Mouse (Mus musculus) liver, adult 2 months (tissue): ENCODE measurements around the gene Fyb2. TPM values are rescaled to one million over a fixed set of nuclear protein-coding genes. Genes with fewer than 3 reads are reported as not detected.
A peak's percentile ranks its signal among the peaks of the same experiment; 100 is the strongest.
"Not testable (repeated sequence)": the region's sequence is repeated elsewhere in the genome, so short reads cannot be mapped to it uniquely, and the experiment has no call there.

Source experiments
- DNase-seq: peaks from one replicate; pipeline ENCODE4 v3.0.0-alpha.2; 2011; ENCODE audit warnings: low read depth, low spot score; ENCODE audit errors: extremely low read depth
- H3K27ac ChIP-seq: fragments of 200-500 bp; replicated peaks from 2 replicates; pipeline ENCODE4 v1.5.1; 2012; ENCODE audit warnings: low read depth, mild to moderate bottlenecking, control low read depth, inconsistent platforms, low read length; ENCODE audit not compliant: insufficient read depth
- H3K27me3 ChIP-seq: fragments of 200-500 bp; 2 replicates; pipeline ENCODE4 v1.6.1; 2012; ENCODE audit warnings: mild to moderate bottlenecking, moderate library complexity, low read length, inconsistent platforms; ENCODE audit not compliant: control insufficient read depth, insufficient read depth
- H3K36me3 ChIP-seq: fragments of 200-500 bp; 2 replicates; pipeline ENCODE4 v1.6.1; 2012; ENCODE audit warnings: low read length, inconsistent platforms; ENCODE audit not compliant: control insufficient read depth, insufficient read depth
- H3K4me1 ChIP-seq: fragments of 200-500 bp; 2 replicates; pipeline ENCODE4 v1.6.1; 2011; ENCODE audit warnings: low read length; ENCODE audit not compliant: control insufficient read depth, insufficient read depth
- H3K4me3 ChIP-seq: fragments of 200-500 bp; 2 replicates; pipeline ENCODE4 v1.5.1; 2011; ENCODE audit warnings: low read depth, mild to moderate bottlenecking, control low read depth, low read length, moderate library complexity; ENCODE audit not compliant: insufficient read depth
- H3K79me2 ChIP-seq: fragments of 200-500 bp; 2 replicates; pipeline ENCODE4 v1.6.1; 2012; ENCODE audit warnings: inconsistent platforms, mild to moderate bottlenecking, low read length, moderate library complexity; ENCODE audit not compliant: control insufficient read depth, insufficient read depth
- H3K9ac ChIP-seq: fragments of 200-500 bp; 2 replicates; pipeline ENCODE4 v1.6.1; 2012; ENCODE audit warnings: low read depth, mild to moderate bottlenecking, control low read depth, inconsistent platforms, low read length
- CTCF ChIP-seq: fragments of 200-500 bp; IDR thresholded peaks from 2 replicates; pipeline ENCODE4 v1.5.1; 2011; ENCODE audit warnings: low read depth, low read length, control low read depth
- POLR2A ChIP-seq: fragments of 200-500 bp; IDR thresholded peaks from 2 replicates; pipeline ENCODE4 v1.6.1; 2011; ENCODE audit warnings: low read length, control low read depth; ENCODE audit not compliant: insufficient read depth; ENCODE audit errors: extremely low read depth
- WGBS: fragments of 180-500 bp; shearing (Covaris S2); methylation state at CpG from one replicate; pipeline ENCODE4 v1.1.7; 2018; 5-methylcytosine and 5-hydroxymethylcytosine counted together
- polyA plus RNA-seq: library from polyadenylated mRNA; depleted of rRNA; stranded (reverse); fragments of >200 nt; gene quantifications from 2 replicates; pipeline ENCODE4 v1.2.3, GENCODE M21; 2012
- total RNA-seq: library from RNA; depleted of rRNA; stranded (reverse); fragments of >200 nt; gene quantifications from 2 replicates; pipeline ENCODE4 v1.2.3, GENCODE M21; 2014

Fyb2 gene
- total and polyA plus RNA-seq, 2 experiments, result 0.87 to 2.9 TPM

GRCm38 (mm10) chr4:104999702-105000101 lies 86.4 kb downstream of the Fyb2 start:
- Histone ChIP-seq H3K36me3 (no peaks in the 10 kb centered on the region), H3K9ac (no peak overlapping the region), H3K4me1 (peaks cover 7% of the 10 kb centered on the region; the same call in 1 of the 2 replicates), H3K79me2 (no peaks in the 10 kb centered on the region), H3K27me3 (no peaks in the 10 kb centered on the region), H3K4me3 (no peak overlapping the region), H3K27ac (no peak overlapping the region)
- 22% methylated on average over 5 of the region's 5 CpGs for WGBS
- TF ChIP-seq CTCF, result no peak
- TF ChIP-seq POLR2A, result no peak
- DNase-seq, result peak; percentile 99

- Histone ChIP-seq H3K9ac (no peak overlapping the region), H3K27ac (no peak overlapping the region), H3K27me3 (no peaks in the 10 kb centered on the region), H3K4me1 (peaks cover 7% of the 10 kb centered on the region; the same call in 1 of the 2 replicates), H3K4me3 (no peak overlapping the region), H3K36me3 (no peaks in the 10 kb centered on the region), H3K79me2 (no peaks in the 10 kb centered on the region)
- TF ChIP-seq CTCF (no peak), POLR2A (no peak)
- DNase-seq, result no peak
- 77% methylated on average over 1 of the region's 1 CpGs for WGBS
Observed at GRCm38 (mm10) chr4:105001736-105002135, 88.5 kb downstream of the Fyb2 start.

- Histone ChIP-seq H3K27me3 (no peaks in the 10 kb centered on the region), H3K79me2 (no peaks in the 10 kb centered on the region), H3K4me3 (no peak overlapping the region), H3K4me1 (0 out of 2 replicates have a peak, but pooled peaks cover 4% of the 10 kb centered on the region), H3K9ac (no peak overlapping the region), H3K36me3 (peaks cover 1% of the 10 kb centered on the region; the same call in 1 of the 2 replicates), H3K27ac (no peak overlapping the region)
- no peak for TF ChIP-seq POLR2A
- TF ChIP-seq CTCF, result no peak
- DNase-seq, result no peak
- WGBS, result 75% methylated on average over 8 of the region's 8 CpGs
Observed at GRCm38 (mm10) chr4:105004135-105004534, 90.9 kb downstream of the Fyb2 start.

- WGBS, result 95% methylated on average over 12 of the region's 12 CpGs
- DNase-seq, H3K9ac ChIP-seq, H3K4me3 ChIP-seq, H3K79me2 ChIP-seq, H3K27me3 ChIP-seq, H3K4me1 ChIP-seq, H3K36me3 ChIP-seq, H3K27ac ChIP-seq: not testable (repeated sequence)
- TF ChIP-seq CTCF, result peak; percentile 62
Observed at GRCm38 (mm10) chr4:105004649-105005048, 91.4 kb downstream of the Fyb2 start.

GRCm38 (mm10) chr4:105007360-105008018 lies 94.2 kb downstream of the Fyb2 start:
- WGBS, result 89% methylated on average over 4 of the region's 4 CpGs
- Histone ChIP-seq H3K27ac (no peak overlapping the region), H3K79me2 (no peaks in the 10 kb centered on the region), H3K36me3 (peaks cover 7% of the 10 kb centered on the region), H3K9ac (no peak overlapping the region), H3K4me1 (no peaks in the 10 kb centered on the region; the same call in 1 of the 2 replicates), H3K4me3 (no peak overlapping the region), H3K27me3 (no peaks in the 10 kb centered on the region)
- no peak for DNase-seq
- TF ChIP-seq POLR2A (no peak), CTCF (no peak)

GRCm38 (mm10) chr4:105013718-105014117 lies 100.5 kb downstream of the Fyb2 start:
- no peak for DNase-seq
- Histone ChIP-seq H3K9ac (no peak overlapping the region), H3K27ac (no peak overlapping the region), H3K36me3 (peaks cover 32% of the 10 kb centered on the region), H3K27me3 (no peaks in the 10 kb centered on the region), H3K4me1 (no peaks in the 10 kb centered on the region; the same call in 1 of the 2 replicates), H3K79me2 (no peaks in the 10 kb centered on the region), H3K4me3 (no peak overlapping the region)
- WGBS, result 96% methylated on average over 7 of the region's 7 CpGs
- TF ChIP-seq CTCF (no peak), POLR2A (no peak)
